Mouse (Mus musculus): Measurements from ENCODE around the gene Dner. TPM values are rescaled to one million over a fixed set of nuclear protein-coding genes. Genes with fewer than 3 reads are reported as not detected.

Dner gene
- polyA plus RNA-seq, 1 experiment from 2014 or later: 1.2 TPM

GRCm38 (mm10) chr1:84709810-84710785 is 14.1 kb upstream of the Dner start:
- peak overlapping the region; percentile 35; the same call in 1 of the 2 replicates for H3K4me2 ChIP-seq (ENCODE audit: low read depth, low read length)
- H3K9me3 ChIP-seq (ENCODE audit: control insufficient read depth, low read length): no peaks in the 10 kb centered on the region
- 11% methylated on average over 31 of the region's 31 CpGs for WGBS
- H3K4me3 ChIP-seq (ENCODE audit: low read length): no peak overlapping the region
- H3K27ac ChIP-seq (ENCODE audit: low read length): no peak overlapping the region
- H3K9ac ChIP-seq (ENCODE audit: low read length): no peak overlapping the region
- no peaks in the 10 kb centered on the region; the same call in 1 of the 2 replicates for H3K27me3 ChIP-seq (ENCODE audit: control insufficient read depth, insufficient read depth, low read depth, low read length)
- H3K36me3 ChIP-seq (ENCODE audit: control insufficient read depth, insufficient read depth, low read length): no peaks in the 10 kb centered on the region
- no peak for ATAC-seq (ENCODE audit: low read depth)
- 0 out of 2 replicates have a peak, but pooled peaks cover 2% of the 10 kb centered on the region for H3K4me1 ChIP-seq (replicated peaks; ENCODE audit: control insufficient read depth, insufficient read depth, low read length)

- H3K9ac ChIP-seq (ENCODE audit: low read length): no peak overlapping the region
- no peak overlapping the region for H3K4me3 ChIP-seq (ENCODE audit: low read length)
- WGBS: 23% methylated on average over 5 of the region's 5 CpGs
- H3K4me2 ChIP-seq (ENCODE audit: low read depth, low read length): no peak overlapping the region
- no peaks in the 10 kb centered on the region; the same call in 1 of the 2 replicates for H3K27me3 ChIP-seq (ENCODE audit: control insufficient read depth, insufficient read depth, low read depth, low read length)
- no peak overlapping the region for H3K27ac ChIP-seq (ENCODE audit: low read length)
- H3K4me1 ChIP-seq (replicated peaks; ENCODE audit: control insufficient read depth, insufficient read depth, low read length): 0 out of 2 replicates have a peak, but pooled peaks cover 2% of the 10 kb centered on the region
- H3K36me3 ChIP-seq (ENCODE audit: control insufficient read depth, insufficient read depth, low read length): no peaks in the 10 kb centered on the region
- no peaks in the 10 kb centered on the region for H3K9me3 ChIP-seq (ENCODE audit: control insufficient read depth, low read length)
- no peak for ATAC-seq (ENCODE audit: low read depth)
Observed at GRCm38 (mm10) chr1:84709406-84709805, 13.4 kb upstream of the Dner start.

GRCm38 (mm10) chr1:84700254-84700653 is 4.2 kb upstream of the Dner start:
- no peak overlapping the region for H3K4me3 ChIP-seq (ENCODE audit: low read length)
- H3K9me3 ChIP-seq (ENCODE audit: control insufficient read depth, low read length): no peaks in the 10 kb centered on the region
- no peak for ATAC-seq (ENCODE audit: low read depth)
- no peak overlapping the region for H3K9ac ChIP-seq (ENCODE audit: low read length)
- WGBS: 94% methylated on average over 6 of the region's 6 CpGs
- peaks cover 8% of the 10 kb centered on the region for H3K27me3 ChIP-seq (ENCODE audit: control insufficient read depth, insufficient read depth, low read depth, low read length)
- peaks cover 8% of the 10 kb centered on the region for H3K4me1 ChIP-seq (replicated peaks; ENCODE audit: control insufficient read depth, insufficient read depth, low read length)
- H3K4me2 ChIP-seq (ENCODE audit: low read depth, low read length): no peak overlapping the region
- no peak overlapping the region for H3K27ac ChIP-seq (ENCODE audit: low read length)
- H3K36me3 ChIP-seq (ENCODE audit: control insufficient read depth, insufficient read depth, low read length): no peaks in the 10 kb centered on the region

- Histone ChIP-seq H3K4me2 (ENCODE audit: low read depth, low read length) (no peak overlapping the region), H3K27me3 (ENCODE audit: control insufficient read depth, insufficient read depth, low read depth, low read length) (peaks cover 19% of the 10 kb centered on the region), H3K9ac (ENCODE audit: low read length) (no peak overlapping the region), H3K4me1 (replicated peaks; ENCODE audit: control insufficient read depth, insufficient read depth, low read length) (peaks cover 9% of the 10 kb centered on the region), H3K36me3 (ENCODE audit: control insufficient read depth, insufficient read depth, low read length) (no peaks in the 10 kb centered on the region), H3K27ac (ENCODE audit: low read length) (no peak overlapping the region), H3K9me3 (ENCODE audit: control insufficient read depth, low read length) (no peaks in the 10 kb centered on the region), H3K4me3 (ENCODE audit: low read length) (no peak overlapping the region)
- 0% methylated on average over 2 of the region's 2 CpGs for WGBS
- ATAC-seq (ENCODE audit: low read depth): no peak
Observed at GRCm38 (mm10) chr1:84697136-84697535, 1.1 kb upstream of the Dner start.

GRCm38 (mm10) chr1:84694688-84695474 is 1.1 kb downstream of the Dner start:
- no peak overlapping the region for H3K9ac ChIP-seq (ENCODE audit: low read length)
- ATAC-seq (ENCODE audit: low read depth): peak; percentile 9; the same call in 1 of the 2 replicates
- H3K9me3 ChIP-seq (ENCODE audit: control insufficient read depth, low read length): no peaks in the 10 kb centered on the region
- peak overlapping the region; percentile 80 for H3K4me2 ChIP-seq (ENCODE audit: low read depth, low read length)
- no peak overlapping the region for H3K27ac ChIP-seq (ENCODE audit: low read length)
- H3K36me3 ChIP-seq (ENCODE audit: control insufficient read depth, insufficient read depth, low read length): no peaks in the 10 kb centered on the region
- 9% methylated on average over 26 of the region's 26 CpGs for WGBS
- H3K4me3 ChIP-seq (ENCODE audit: low read length): peak overlapping the region; percentile 47
- peaks cover 19% of the 10 kb centered on the region for H3K27me3 ChIP-seq (ENCODE audit: control insufficient read depth, insufficient read depth, low read depth, low read length)
- peaks cover 9% of the 10 kb centered on the region for H3K4me1 ChIP-seq (replicated peaks; ENCODE audit: control insufficient read depth, insufficient read depth, low read length)

GRCm38 (mm10) chr1:84677910-84678309 is 18.1 kb downstream of the Dner start:
- H3K9ac ChIP-seq (ENCODE audit: low read length): no peak overlapping the region
- H3K9me3 ChIP-seq (ENCODE audit: control insufficient read depth, low read length): no peaks in the 10 kb centered on the region
- H3K27ac ChIP-seq (ENCODE audit: low read length): no peak overlapping the region
- no peaks in the 10 kb centered on the region for H3K27me3 ChIP-seq (ENCODE audit: control insufficient read depth, insufficient read depth, low read depth, low read length)
- H3K36me3 ChIP-seq (ENCODE audit: control insufficient read depth, insufficient read depth, low read length): no peaks in the 10 kb centered on the region
- no peak for ATAC-seq (ENCODE audit: low read depth)
- H3K4me2 ChIP-seq (ENCODE audit: low read depth, low read length): no peak overlapping the region
- no peaks in the 10 kb centered on the region for H3K4me1 ChIP-seq (replicated peaks; ENCODE audit: control insufficient read depth, insufficient read depth, low read length)
- no peak overlapping the region for H3K4me3 ChIP-seq (ENCODE audit: low read length)
- WGBS: 60% methylated on average over 4 of the region's 4 CpGs

GRCm38 (mm10) chr1:84668100-84668846 is 27.7 kb downstream of the Dner start:
- Histone ChIP-seq H3K4me2 (ENCODE audit: low read depth, low read length) (no peak overlapping the region), H3K4me3 (ENCODE audit: low read length) (no peak overlapping the region), H3K36me3 (ENCODE audit: control insufficient read depth, insufficient read depth, low read length) (no peaks in the 10 kb centered on the region), H3K4me1 (replicated peaks; ENCODE audit: control insufficient read depth, insufficient read depth, low read length) (no peaks in the 10 kb centered on the region), H3K9me3 (ENCODE audit: control insufficient read depth, low read length) (no peaks in the 10 kb centered on the region), H3K27me3 (ENCODE audit: control insufficient read depth, insufficient read depth, low read depth, low read length) (no peaks in the 10 kb centered on the region), H3K27ac (ENCODE audit: low read length) (no peak overlapping the region), H3K9ac (ENCODE audit: low read length) (no peak overlapping the region)
- no peak for ATAC-seq (ENCODE audit: low read depth)
- WGBS: 65% methylated on average over 7 of the region's 7 CpGs

DNA sequence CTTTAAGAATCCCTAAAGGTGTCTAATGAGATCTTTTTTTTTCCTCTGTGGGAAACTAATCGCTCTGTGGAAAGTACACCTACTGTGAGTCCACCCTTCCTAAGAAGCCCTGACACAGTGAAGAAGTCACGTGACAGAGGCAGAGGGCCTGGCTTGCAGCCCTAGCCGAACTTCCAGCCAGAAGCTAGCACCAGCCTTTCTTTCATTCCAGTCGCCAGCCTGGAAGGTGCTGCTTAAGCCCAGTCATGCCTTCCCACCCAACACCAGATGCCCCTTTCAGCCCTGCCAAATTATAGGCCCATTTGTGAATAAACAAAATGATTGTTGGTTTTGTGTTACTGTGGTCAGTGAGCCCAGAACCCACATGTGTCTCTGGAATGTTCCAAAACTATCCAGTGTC is 28.4 kb downstream of the Dner start:
- 79% methylated on average over 4 of the region's 4 CpGs for WGBS
- no peak for ATAC-seq (ENCODE audit: low read depth)

More for the DNA sequence above, 28.4 kb downstream of the Dner start:
- Histone ChIP-seq H3K36me3 (ENCODE audit: control insufficient read depth, insufficient read depth, low read length) (no peaks in the 10 kb centered on the region), H3K4me2 (ENCODE audit: low read depth, low read length) (no peak overlapping the region), H3K9ac (ENCODE audit: low read length) (no peak overlapping the region), H3K27me3 (ENCODE audit: control insufficient read depth, insufficient read depth, low read depth, low read length) (no peaks in the 10 kb centered on the region), H3K9me3 (ENCODE audit: control insufficient read depth, low read length) (no peaks in the 10 kb centered on the region), H3K4me1 (replicated peaks; ENCODE audit: control insufficient read depth, insufficient read depth, low read length) (no peaks in the 10 kb centered on the region), H3K4me3 (ENCODE audit: low read length) (no peak overlapping the region), H3K27ac (ENCODE audit: low read length) (no peak overlapping the region)

Measured in lung, embryonic 16.5 days (tissue).